In the genomic region with DNA sequence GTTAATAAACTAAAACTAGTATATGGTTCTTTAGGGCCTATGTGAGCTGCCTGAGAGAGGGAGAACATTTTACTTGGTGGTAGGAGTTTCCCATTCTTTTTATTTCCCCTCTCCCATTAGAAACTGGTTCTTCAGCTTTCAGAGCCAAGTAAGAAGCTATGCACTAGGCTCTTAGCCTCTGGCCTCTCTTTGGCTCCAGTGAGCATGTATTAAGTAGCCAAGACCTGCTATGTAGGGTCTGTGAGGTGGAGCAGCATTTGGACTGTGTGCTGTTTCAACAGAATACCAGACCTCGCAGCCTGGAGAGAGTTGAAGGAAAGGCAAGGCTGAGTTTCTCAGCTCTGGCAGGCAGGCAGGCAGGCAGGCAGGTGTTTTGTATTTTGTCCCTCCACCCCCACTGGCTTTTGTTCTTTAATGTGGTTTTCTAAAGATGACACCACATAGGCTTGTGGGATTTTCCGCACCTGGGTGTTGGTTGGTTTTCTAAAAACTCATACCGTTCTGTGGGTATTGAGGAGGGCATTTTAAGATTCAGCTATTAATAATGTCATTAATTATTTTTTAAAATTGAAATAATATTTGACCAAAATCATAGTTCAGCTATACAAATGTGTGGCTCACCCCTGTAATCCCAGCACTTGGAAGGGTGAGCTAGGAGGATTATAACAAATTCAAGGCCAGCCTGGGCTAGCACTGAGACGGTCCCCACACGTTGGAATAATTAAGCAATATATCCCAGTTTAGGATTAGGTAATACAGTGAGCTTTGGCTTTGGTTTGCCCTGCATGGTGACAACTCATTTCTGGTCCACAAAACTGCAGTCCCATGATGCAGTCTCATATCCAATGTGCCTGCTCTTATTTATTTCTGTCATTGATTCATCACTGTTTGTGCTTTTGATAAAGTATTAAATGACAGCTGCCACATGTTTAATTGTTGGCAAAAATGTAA, we compare ENCODE assay signal across 13 mouse cellular contexts.
DNase-seq lines count a peak whose midpoint lies in the region; ATAC-seq lines count a peak whose summit lies in the region.
"Had no signal": no experiment of that assay in that cellular context is flagged by ENCODE, and none has a peak within 500 bp of the region (broad histone marks: within the 10 kb centered on the region; RNA-seq: fewer than 3 reads in every experiment).

No protein-coding gene starts in this region.

- peaks cover 4% of the 10 kb centered on the region; the same call in 1 of the 2 replicates for H3K36me3 ChIP-seq in kidney, embryonic 16.5 days (ENCODE audit: insufficient read depth, low read length)
- H3K36me3 ChIP-seq in stomach, embryonic 16.5 days (ENCODE audit: control insufficient read depth, insufficient read depth, low read length), result no peaks in the 10 kb centered on the region
- H3K36me3 ChIP-seq: heart, embryonic 10.5 days; neural tube, embryonic 12.5 days had no signal

- no peaks in the 10 kb centered on the region for H3K9me3 ChIP-seq in kidney, embryonic 16.5 days (ENCODE audit: low read length)
- H3K9me3 ChIP-seq in stomach, embryonic 16.5 days (replicated peaks; ENCODE audit: control insufficient read depth, low read length), result no peaks in the 10 kb centered on the region
- H3K9me3 ChIP-seq: forebrain, embryonic 13.5 days; heart, embryonic 10.5 days; neural tube, embryonic 12.5 days had no signal

- peaks cover 34% of the 10 kb centered on the region for H3K4me1 ChIP-seq in kidney, embryonic 16.5 days (ENCODE audit: insufficient read depth, low read length)
- H3K4me1 ChIP-seq in stomach, embryonic 16.5 days (ENCODE audit: control insufficient read depth, insufficient read depth, low read length), result peaks cover 24% of the 10 kb centered on the region; the same call in 1 of the 2 replicates

- no peak overlapping the region for H3K4me3 ChIP-seq in kidney, embryonic 16.5 days (ENCODE audit: low read length)
- no peak overlapping the region for H3K4me3 ChIP-seq in stomach, embryonic 16.5 days (replicated peaks; ENCODE audit: low read length)
- H3K4me3 ChIP-seq: forebrain, embryonic 13.5 days; heart, embryonic 10.5 days; neural tube, embryonic 12.5 days had no signal

- 80% methylated on average over 5 of the region's 5 CpGs for WGBS in kidney, embryonic 16.5 days
- WGBS in stomach, embryonic 16.5 days, result 69% methylated on average over 5 of the region's 5 CpGs

- peak overlapping the region; percentile 87 for H3K27ac ChIP-seq in kidney, embryonic 16.5 days (ENCODE audit: low read length)
- H3K27ac ChIP-seq in stomach, embryonic 16.5 days (ENCODE audit: low read length), result peak overlapping the region; percentile 69
- H3K27ac ChIP-seq: forebrain, embryonic 13.5 days; heart, embryonic 10.5 days; hindbrain, embryonic 14.5 days; neural tube, embryonic 12.5 days had no signal

- peak; percentile 83 for ATAC-seq in activated CD4-positive, CD25-positive, alpha-beta regulatory T cell, adult 4 months
- ATAC-seq in kidney, embryonic 16.5 days (ENCODE audit: low FRiP score, low TSS enrichment), result peak; percentile 72
- peak; percentile 64; the same call in 1 of the 2 replicates for ATAC-seq in stomach, embryonic 16.5 days (ENCODE audit: insufficient read depth, low FRiP score)
- ATAC-seq: forebrain, embryonic 13.5 days had no signal

- H3K27me3 ChIP-seq in kidney, embryonic 16.5 days (ENCODE audit: insufficient read depth, low read length), result no peaks in the 10 kb centered on the region
- H3K27me3 ChIP-seq in stomach, embryonic 16.5 days (ENCODE audit: control insufficient read depth, insufficient read depth, low read length), result no peaks in the 10 kb centered on the region
- H3K27me3 ChIP-seq: forebrain, embryonic 13.5 days; neural tube, embryonic 12.5 days had no signal

- peak; percentile 81 for DNase-seq in kidney, adult 11 months
- no peak for DNase-seq in kidney, adult 18-20 months
- no peak for DNase-seq in urinary bladder, adult 18-20 months (ENCODE audit: low spot score in 2 of 2)
- DNase-seq in spleen, adult 18-20 months, result no peak
- no peak for DNase-seq in embryo, embryonic 10.5 days (ENCODE audit: low spot score)
- DNase-seq: right cerebral cortex, postnatal 4 days had no signal

- no peak overlapping the region for H3K9ac ChIP-seq in kidney, embryonic 16.5 days (replicated peaks; ENCODE audit: low read length)
- no peak overlapping the region for H3K9ac ChIP-seq in stomach, embryonic 16.5 days (ENCODE audit: low read length)
- H3K9ac ChIP-seq: forebrain, embryonic 13.5 days; hindbrain, embryonic 14.5 days; neural tube, embryonic 12.5 days had no signal

- H3K4me2 ChIP-seq in kidney, embryonic 16.5 days (replicated peaks; ENCODE audit: low read depth, low read length), result no peak overlapping the region
- H3K4me2 ChIP-seq in stomach, embryonic 16.5 days (ENCODE audit: low read depth, low read length), result no peak overlapping the region
- H3K4me2 ChIP-seq: forebrain, embryonic 13.5 days; hindbrain, embryonic 14.5 days; neural tube, embryonic 12.5 days had no signal
